Mouse (Mus musculus) stomach, embryonic 14.5 days (tissue): ENCODE results near the gene Mcl1. TPM values are rescaled to one million over a fixed set of nuclear protein-coding genes. Genes with fewer than 3 reads are reported as not detected.

Experiments used
- ATAC-seq: fragments of 200-750 bp; cut with Nextera tagmentation; 2 replicates; pipeline ENCODE4 v1.8.0; 2017; ENCODE audit warnings: low read depth, moderate TSS enrichment; ENCODE audit not compliant: insufficient number of reproducible peaks, insufficient read depth, low FRiP score
- H3K27ac ChIP-seq: fragments of 300-500 bp; sonication (generic); 2 replicates; pipeline ENCODE4 v1.5.1; 2014; ENCODE audit warnings: mild to moderate bottlenecking, low read length, moderate library complexity, mixed read lengths
- H3K27me3 ChIP-seq: fragments of 300-500 bp; sonication (generic); 2 replicates; pipeline ENCODE4 v1.6.1; 2014; ENCODE audit warnings: low read length, control low read depth, mixed read lengths; ENCODE audit not compliant: control insufficient read depth, insufficient read depth
- H3K36me3 ChIP-seq: fragments of 300-500 bp; sonication (generic); 2 replicates; pipeline ENCODE4 v1.6.1; 2014; ENCODE audit warnings: mild to moderate bottlenecking, control low read depth, low read length, moderate library complexity, mixed read lengths; ENCODE audit not compliant: control insufficient read depth, insufficient read depth
- H3K4me1 ChIP-seq: fragments of 300-500 bp; sonication (generic); 2 replicates; pipeline ENCODE4 v1.6.1; 2014; ENCODE audit warnings: low read length, control low read depth, mixed read lengths; ENCODE audit not compliant: control insufficient read depth, insufficient read depth
- H3K4me2 ChIP-seq: fragments of 300-500 bp; sonication (generic); replicated peaks from 2 replicates; pipeline ENCODE4 v1.6.1; 2014; ENCODE audit warnings: low read depth, low read length, control low read depth
- H3K4me3 ChIP-seq: fragments of 300-500 bp; sonication (generic); 2 replicates; pipeline ENCODE4 v1.5.1; 2014; ENCODE audit warnings: low read depth, low read length, control low read depth
- H3K9ac ChIP-seq: fragments of 300-500 bp; sonication (generic); replicated peaks from 2 replicates; pipeline ENCODE4 v1.6.1; 2014; ENCODE audit warnings: low read depth, mild to moderate bottlenecking, control low read depth, low read length, moderate library complexity, mixed read lengths
- H3K9me3 ChIP-seq: fragments of 300-500 bp; sonication (generic); 2 replicates; pipeline ENCODE4 v1.6.1; 2016; ENCODE audit warnings: low read depth, low read length, control low read depth; ENCODE audit not compliant: control insufficient read depth
- WGBS: fragments of 180-500 bp; shearing (Covaris S2); extraction: QIAGEN DNeasy Blood & Tissue Kit; methylation state at CpG from one replicate; pipeline ENCODE4 v1.1.7; 2014; 5-methylcytosine and 5-hydroxymethylcytosine counted together
- polyA plus RNA-seq: library from polyadenylated mRNA; unstranded; fragments of >200 nt; fragmentation: Nextera tagmentation; extraction: Ambion mirVana; gene quantifications from 2 replicates; pipeline ENCODE4 v1.2.1, GENCODE M21; 2014

The Mcl1 gene
- polyA plus RNA-seq, 1 experiment from 2014 or later: 47.0 TPM

DNA sequence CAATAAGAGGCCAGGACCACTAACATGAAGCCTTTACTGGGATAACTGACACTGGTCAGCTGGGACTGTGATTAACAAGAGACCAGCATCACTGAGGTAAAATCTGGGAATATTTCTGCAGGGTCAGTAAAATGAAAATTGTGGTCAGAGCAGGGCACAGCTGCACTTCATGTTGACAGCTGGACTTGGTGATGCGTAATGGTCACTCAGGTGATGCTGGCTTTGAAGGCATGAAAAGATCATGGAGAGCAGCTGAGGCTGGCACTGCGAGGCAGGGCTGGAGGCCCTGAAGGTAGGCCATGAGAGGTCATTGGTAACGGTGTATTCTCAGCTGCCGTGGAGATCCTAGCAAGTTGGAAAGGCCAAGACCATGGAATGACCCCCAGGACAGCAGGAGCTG lies 39.7 kb downstream of the Mcl1 start:
- H3K9me3 ChIP-seq: no peaks in the 10 kb centered on the region
- no peak overlapping the region for H3K4me2 ChIP-seq
- no peak overlapping the region for H3K4me3 ChIP-seq
- no peak overlapping the region for H3K27ac ChIP-seq
- no peaks in the 10 kb centered on the region for H3K36me3 ChIP-seq
- no peak overlapping the region for H3K9ac ChIP-seq
- no peak for ATAC-seq
- 95% methylated on average over 4 of the region's 4 CpGs for WGBS
- peaks cover 26% of the 10 kb centered on the region for H3K4me1 ChIP-seq
- no peaks in the 10 kb centered on the region for H3K27me3 ChIP-seq

DNA sequence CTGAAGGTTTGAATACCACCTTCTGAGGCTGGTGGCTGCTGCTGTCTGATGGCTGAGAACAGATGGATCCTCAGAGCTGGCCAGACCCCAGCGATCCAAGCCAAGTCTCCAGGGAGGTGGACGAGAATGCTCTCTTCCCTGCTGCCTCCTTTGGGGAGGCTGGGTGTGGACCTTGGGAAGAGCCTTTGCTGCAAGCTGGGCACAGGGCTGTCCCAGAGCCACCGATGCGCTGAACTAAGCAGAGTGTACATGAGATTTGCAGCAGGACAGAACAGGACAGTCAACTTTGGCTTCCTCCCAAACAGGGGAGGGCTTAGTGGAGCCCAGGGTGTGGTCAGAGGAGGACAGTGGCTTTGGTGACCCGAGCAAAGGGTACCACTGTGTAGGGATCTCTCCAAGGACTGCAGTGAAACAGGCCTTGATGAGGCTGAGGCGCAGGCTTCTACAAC lies 41.7 kb downstream of the Mcl1 start:
- Histone ChIP-seq H3K36me3 (no peaks in the 10 kb centered on the region), H3K4me2 (no peak overlapping the region), H3K4me1 (peaks cover 26% of the 10 kb centered on the region), H3K9me3 (no peaks in the 10 kb centered on the region), H3K27me3 (no peaks in the 10 kb centered on the region), H3K9ac (no peak overlapping the region), H3K4me3 (no peak overlapping the region), H3K27ac (no peak overlapping the region)
- no peak for ATAC-seq
- WGBS: 70% methylated on average over 6 of the region's 6 CpGs

GRCm38 (mm10) chr3:95701085-95701484 lies 42.5 kb downstream of the Mcl1 start:
- no peaks in the 10 kb centered on the region for H3K9me3 ChIP-seq

DNA sequence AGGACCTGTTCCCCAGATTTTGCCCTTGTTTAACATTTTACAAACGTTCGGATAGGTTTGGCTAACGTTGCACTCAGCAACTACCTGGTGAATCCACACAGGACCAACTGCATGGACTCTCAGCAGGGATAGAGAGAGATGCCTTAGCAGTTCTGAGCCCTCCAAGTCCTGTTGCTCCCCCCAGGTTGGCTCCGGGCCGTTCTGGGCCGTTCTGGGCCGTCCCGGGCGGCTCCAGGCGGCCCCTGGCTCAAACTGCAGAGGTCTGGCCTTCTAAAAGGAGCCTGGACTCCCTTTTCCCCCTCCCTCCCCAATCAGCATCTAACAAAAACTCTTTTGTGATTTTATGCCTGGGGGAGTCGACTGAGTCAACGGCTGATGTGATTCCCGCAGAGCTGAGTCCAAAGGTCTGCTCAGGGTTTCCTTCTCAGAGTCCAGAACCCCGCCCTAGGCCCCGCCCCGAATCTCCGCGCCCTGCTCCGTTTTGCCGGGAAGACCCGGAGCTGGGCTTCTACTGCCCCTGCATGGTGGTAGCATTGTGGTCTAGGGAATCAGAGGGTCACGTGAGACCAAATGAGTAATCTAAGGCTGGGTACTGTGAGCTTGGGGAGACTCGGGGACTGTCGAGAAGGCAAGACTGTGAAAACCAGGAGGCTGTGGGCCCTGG lies 43.4 kb downstream of the Mcl1 start:
- 5% methylated on average over 24 of the region's 24 CpGs for whole genome bisulfite sequencing
- Histone ChIP-seq H3K4me1 (peaks cover 15% of the 10 kb centered on the region), H3K27me3 (no peaks in the 10 kb centered on the region), H3K9me3 (no peaks in the 10 kb centered on the region), H3K9ac (no peak overlapping the region), H3K36me3 (no peaks in the 10 kb centered on the region), H3K4me2 (peak overlapping the region; percentile 56), H3K4me3 (peak overlapping the region; percentile 19), H3K27ac (peak overlapping the region; percentile 87)
- peak; percentile 96 for ATAC-seq

More at GRCm38 (mm10) chr3:95701085-95701484, 42.5 kb downstream of the Mcl1 start:
- peaks cover 22% of the 10 kb centered on the region for H3K4me1 ChIP-seq
- no peaks in the 10 kb centered on the region for H3K27me3 ChIP-seq
- H3K4me2 ChIP-seq: 0 out of 2 replicates have a peak overlapping the region, but pooled peaks have one; percentile 56
- H3K4me3 ChIP-seq: no peak overlapping the region
- H3K36me3 ChIP-seq: no peaks in the 10 kb centered on the region
- 67% methylated on average over 2 of the region's 2 CpGs for WGBS
- H3K9ac ChIP-seq: no peak overlapping the region
- ATAC-seq: no peak
- H3K27ac ChIP-seq: peak overlapping the region; percentile 87; the same call in 1 of the 2 replicates

DNA sequence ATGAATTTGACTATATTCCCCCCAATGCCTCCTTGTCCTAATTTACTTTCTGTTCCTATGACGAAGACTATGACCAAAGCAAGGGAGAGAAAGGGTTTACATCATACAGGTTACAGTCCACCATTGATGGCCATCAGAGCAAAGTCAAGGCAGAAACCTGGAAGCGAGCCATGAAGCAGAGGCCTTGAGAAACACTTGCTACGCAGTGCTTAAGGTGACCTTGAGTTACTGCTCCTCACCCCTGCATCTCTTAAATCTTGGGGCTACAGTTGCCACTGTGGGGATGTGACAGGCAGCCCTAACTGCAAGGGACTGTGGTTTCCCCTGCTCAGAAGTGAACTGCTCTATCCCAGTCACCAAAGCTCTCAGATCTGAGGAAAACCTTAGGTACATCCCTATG lies 44.7 kb downstream of the Mcl1 start:
- H3K9me3 ChIP-seq: no peaks in the 10 kb centered on the region
- H3K9ac ChIP-seq: no peak overlapping the region
- H3K4me2 ChIP-seq: no peak overlapping the region
- no peak overlapping the region for H3K4me3 ChIP-seq
- 83% methylated on average over 3 of the region's 3 CpGs for WGBS
- no peak for ATAC-seq
- H3K36me3 ChIP-seq: no peaks in the 10 kb centered on the region
- H3K27ac ChIP-seq: no peak overlapping the region
- H3K4me1 ChIP-seq: peaks cover 15% of the 10 kb centered on the region
- H3K27me3 ChIP-seq: no peaks in the 10 kb centered on the region

GRCm38 (mm10) chr3:95704612-95705011 lies 46.0 kb downstream of the Mcl1 start:
- no peak overlapping the region for H3K9ac ChIP-seq
- H3K4me1 ChIP-seq: peaks cover 15% of the 10 kb centered on the region
- no peaks in the 10 kb centered on the region for H3K9me3 ChIP-seq
- WGBS: 82% methylated on average over 4 of the region's 4 CpGs
- H3K27ac ChIP-seq: no peak overlapping the region
- no peak overlapping the region for H3K4me3 ChIP-seq
- H3K4me2 ChIP-seq: no peak overlapping the region
- ATAC-seq: no peak
- H3K27me3 ChIP-seq: no peaks in the 10 kb centered on the region
- H3K36me3 ChIP-seq: no peaks in the 10 kb centered on the region

DNA sequence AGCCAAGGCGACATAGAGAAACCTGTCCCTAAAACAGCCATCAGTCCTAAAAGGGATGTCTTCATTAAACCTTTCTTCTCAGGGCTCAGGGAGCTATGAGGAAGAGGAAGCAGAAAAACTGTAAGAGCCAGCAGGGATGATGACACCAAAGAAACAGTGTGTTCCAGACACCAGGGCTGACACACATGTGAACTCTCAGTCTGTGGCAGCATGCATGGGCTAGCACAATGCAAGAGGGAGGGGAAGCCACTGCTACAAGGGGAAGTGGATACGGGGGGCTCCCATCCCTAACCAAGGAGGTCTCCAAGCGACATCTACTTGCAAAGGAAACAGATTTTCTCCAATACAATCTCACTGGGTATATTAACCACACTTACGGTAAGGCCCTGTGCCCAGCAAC lies 47.7 kb downstream of the Mcl1 start:
- Histone ChIP-seq H3K27ac (no peak overlapping the region), H3K9ac (no peak overlapping the region), H3K4me1 (peaks cover 7% of the 10 kb centered on the region), H3K9me3 (no peaks in the 10 kb centered on the region), H3K27me3 (no peaks in the 10 kb centered on the region), H3K4me2 (no peak overlapping the region), H3K4me3 (no peak overlapping the region), H3K36me3 (no peaks in the 10 kb centered on the region)
- ATAC-seq: no peak
- WGBS: 90% methylated on average over 4 of the region's 4 CpGs

- no peak for ATAC-seq
- WGBS: 86% methylated on average over 7 of the region's 7 CpGs
These were observed 48.9 kb downstream of the Mcl1 start for GRCm38 (mm10) chr3:95707497-95707896.

DNA sequence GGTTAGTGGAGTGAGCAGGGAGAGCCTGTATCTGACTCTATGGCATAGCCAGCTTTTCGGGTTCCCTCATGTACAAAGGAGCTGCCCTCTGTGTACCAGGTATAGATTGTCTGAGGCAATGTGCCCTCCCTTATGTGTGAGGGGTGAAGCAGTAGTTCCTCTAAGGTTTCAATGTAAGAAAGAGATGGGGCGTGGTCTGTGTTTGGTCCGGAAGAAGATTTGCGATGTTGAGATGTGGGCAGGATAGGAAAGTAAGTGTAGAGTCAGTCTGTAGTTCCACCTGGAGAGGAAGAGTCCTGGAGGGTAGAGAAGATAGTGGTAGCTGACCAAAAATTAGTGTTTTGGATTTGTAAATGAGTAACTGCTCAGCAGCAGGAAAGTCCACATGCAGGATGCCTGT lies 50.5 kb downstream of the Mcl1 start:
- H3K4me1 ChIP-seq: no peaks in the 10 kb centered on the region
- H3K4me2 ChIP-seq: no peak overlapping the region
- H3K27ac ChIP-seq: no peak overlapping the region
- H3K27me3 ChIP-seq: no peaks in the 10 kb centered on the region
- no peak overlapping the region for H3K9ac ChIP-seq
- ATAC-seq: no peak
- H3K36me3 ChIP-seq: no peaks in the 10 kb centered on the region
- H3K4me3 ChIP-seq: no peak overlapping the region
- peaks cover 3% of the 10 kb centered on the region; the same call in 1 of the 2 replicates for H3K9me3 ChIP-seq
- WGBS: 83% methylated on average over 4 of the region's 4 CpGs

More at GRCm38 (mm10) chr3:95707497-95707896, 48.9 kb downstream of the Mcl1 start:
- no peak overlapping the region for H3K27ac ChIP-seq
- H3K4me1 ChIP-seq: no peaks in the 10 kb centered on the region
- no peaks in the 10 kb centered on the region for H3K9me3 ChIP-seq
- H3K36me3 ChIP-seq: no peaks in the 10 kb centered on the region
- H3K9ac ChIP-seq: no peak overlapping the region
- no peak overlapping the region for H3K4me2 ChIP-seq
- no peak overlapping the region for H3K4me3 ChIP-seq
- no peaks in the 10 kb centered on the region for H3K27me3 ChIP-seq
